Mouse (Mus musculus) kidney, adult 2 months (tissue): ENCODE measurements at regions not wholly inside any gene's neighbourhood (a gene's known extent, or its start where the extent isn't known, plus 50 kb on each side); places are given as distances from the start of the nearest gene placed in this dataset.

Experiments used
- CTCF ChIP-seq: fragments of 200-500 bp; conservative IDR thresholded peaks from 2 replicates; pipeline ENCODE4 v1.5.1; 2011; ENCODE audit warnings: low read depth, mild to moderate bottlenecking, control low read depth, low read length, moderate library complexity, mixed read lengths; ENCODE audit not compliant: insufficient read depth, insufficient read length
- POLR2A ChIP-seq: fragments of 200-500 bp; IDR thresholded peaks from one replicate; pipeline ENCODE4 v1.6.1; 2011; ENCODE audit warnings: low read depth, low read length, control low read depth

GRCm38 (mm10) chr19:56041930-56042329 lies 245.0 kb upstream of the Habp2 start:
- TF ChIP-seq POLR2A (no peak), CTCF (no peak)
